Comparison of ENCODE assay signal across 7 mouse cellular contexts in the genomic region with DNA sequence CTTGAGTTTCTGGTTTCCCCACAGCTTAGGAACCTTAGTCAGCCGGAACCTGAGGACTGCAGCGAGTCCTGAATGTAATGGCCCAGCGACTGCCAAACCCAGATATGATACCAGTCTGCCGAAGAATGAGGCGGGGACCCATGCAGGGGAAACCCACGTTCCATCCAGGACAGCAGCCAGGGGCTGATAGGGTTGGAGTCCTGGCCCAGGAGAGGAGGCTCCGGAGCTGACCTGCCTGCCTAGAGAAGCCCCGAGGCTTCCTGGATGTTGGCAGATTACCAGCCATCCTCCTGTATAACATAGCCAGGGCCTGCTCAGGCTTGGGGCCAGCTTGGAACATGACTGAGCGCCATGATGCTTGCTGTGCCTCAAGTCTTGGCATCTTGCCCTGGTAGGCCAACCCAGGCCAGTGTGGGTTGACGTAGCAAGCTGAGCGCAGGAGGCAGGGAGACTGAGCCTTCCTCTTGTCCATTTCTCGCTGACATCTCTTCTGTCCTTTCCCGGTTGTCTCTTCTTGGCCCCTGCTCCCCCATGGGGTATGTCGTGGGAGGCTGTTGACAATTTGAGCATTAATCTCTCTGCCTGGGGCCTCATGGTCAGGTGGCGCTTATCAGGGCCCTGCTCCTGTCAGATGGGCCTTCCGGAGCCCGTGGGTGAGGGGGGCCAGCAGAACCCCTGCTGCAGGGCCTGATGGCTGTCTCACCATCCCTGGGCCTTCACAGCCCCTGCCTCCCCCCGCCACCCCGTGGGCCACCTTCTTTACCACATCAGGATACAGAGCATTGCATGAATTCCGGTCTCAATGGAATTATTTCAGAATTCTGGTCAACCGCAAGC. TPM values are rescaled to one million over a fixed set of nuclear protein-coding genes. Genes with fewer than 3 reads are reported as not detected.
DNase-seq lines count a peak whose midpoint lies in the region; ATAC-seq and TF ChIP-seq lines count a peak whose summit lies in the region.

No protein-coding gene starts in this region.

- TF ChIP-seq CTCF in liver, embryonic 14.5 days (IDR thresholded peaks at IDR 0.05; ENCODE audit: low read depth): 0 out of 2 replicates have a peak, but pooled peaks have one; percentile 2

- peak; percentile 71 for DNase-seq in midbrain, embryonic 14.5 days
- DNase-seq in midbrain, embryonic 10.5 days (ENCODE audit: low spot score): no peak
- peak; percentile 88 for DNase-seq in cerebellum, adult 11-12 months
- DNase-seq in liver, embryonic 14.5 days (ENCODE audit: low read depth in 3 of 3, low spot score in 3 of 3): peak; percentile 43 to 73 (median 50)
- DNase-seq in gastrocnemius, postnatal 36 days: no peak
- no peak for DNase-seq in right cerebral cortex, postnatal 14 days

- no peaks in the 10 kb centered on the region for H3K27me3 ChIP-seq in midbrain, embryonic 14.5 days (ENCODE audit: control insufficient read depth, insufficient read depth, low read length)
- H3K27me3 ChIP-seq in midbrain, embryonic 10.5 days (ENCODE audit: low read depth, poor library complexity, severe bottlenecking): 0 out of 2 replicates have a peak, but pooled peaks cover 3% of the 10 kb centered on the region
- 0 out of 2 replicates have a peak, but pooled peaks cover 4% of the 10 kb centered on the region for H3K27me3 ChIP-seq in heart, embryonic 15.5 days
- H3K27me3 ChIP-seq in liver, embryonic 14.5 days (ENCODE audit: control insufficient read depth, insufficient read depth, low read length): no peaks in the 10 kb centered on the region

- 0 out of 2 replicates have a peak overlapping the region, but pooled peaks have one; percentile 26 for H3K27ac ChIP-seq in midbrain, embryonic 14.5 days (replicated peaks; ENCODE audit: low read depth, low read length)
- H3K27ac ChIP-seq in midbrain, embryonic 10.5 days (replicated peaks): no peak overlapping the region
- peak overlapping the region; percentile 14 for H3K27ac ChIP-seq in heart, embryonic 15.5 days
- H3K27ac ChIP-seq in liver, embryonic 14.5 days: peak overlapping the region; percentile 23

- H3K4me2 ChIP-seq in midbrain, embryonic 14.5 days (ENCODE audit: low read length): no peak overlapping the region
- no peak overlapping the region for H3K4me2 ChIP-seq in heart, embryonic 15.5 days
- peak overlapping the region; percentile 45 for H3K4me2 ChIP-seq in liver, embryonic 14.5 days (ENCODE audit: low read depth)

- 69% methylated on average over 21 of the region's 21 CpGs for WGBS in midbrain, embryonic 14.5 days
- 84% methylated on average over 21 of the region's 21 CpGs for WGBS in midbrain, embryonic 10.5 days
- 50% methylated on average over 21 of the region's 21 CpGs for WGBS in heart, embryonic 15.5 days
- WGBS in liver, embryonic 14.5 days (ENCODE audit: insufficient replicate concordance): 13% methylated on average over 21 of the region's 21 CpGs

- H3K36me3 ChIP-seq in midbrain, embryonic 14.5 days (ENCODE audit: control insufficient read depth, insufficient read depth, low read length): no peaks in the 10 kb centered on the region
- no peaks in the 10 kb centered on the region for H3K36me3 ChIP-seq in midbrain, embryonic 10.5 days
- no peaks in the 10 kb centered on the region for H3K36me3 ChIP-seq in heart, embryonic 15.5 days
- H3K36me3 ChIP-seq in liver, embryonic 14.5 days (replicated peaks; ENCODE audit: control insufficient read depth, insufficient read depth, low read depth): no peaks in the 10 kb centered on the region

- TF ChIP-seq EP300 in liver, embryonic 14.5 days (IDR thresholded peaks at IDR 0.05; ENCODE audit: low read depth): peak; percentile 69

- no peak overlapping the region for H3K9ac ChIP-seq in midbrain, embryonic 14.5 days (replicated peaks; ENCODE audit: low read length)
- H3K9ac ChIP-seq in heart, embryonic 15.5 days: no peak overlapping the region
- peak overlapping the region; percentile 0; the same call in 1 of the 2 replicates for H3K9ac ChIP-seq in liver, embryonic 14.5 days (replicated peaks)

- ATAC-seq in midbrain, embryonic 14.5 days (ENCODE audit: low FRiP score, low TSS enrichment): peak; percentile 35; the same call in 1 of the 2 replicates
- ATAC-seq in heart, embryonic 15.5 days (replicated peaks; ENCODE audit: insufficient number of reproducible peaks, insufficient read depth, low FRiP score, low read depth): peak; percentile 61
- ATAC-seq in liver, embryonic 14.5 days (ENCODE audit: insufficient read depth): peak; percentile 91

- H3K9me3 ChIP-seq in midbrain, embryonic 14.5 days (ENCODE audit: control insufficient read depth, low read length): no peaks in the 10 kb centered on the region
- H3K9me3 ChIP-seq in midbrain, embryonic 10.5 days (replicated peaks): no peaks in the 10 kb centered on the region
- H3K9me3 ChIP-seq in heart, embryonic 15.5 days (replicated peaks): no peaks in the 10 kb centered on the region
- no peaks in the 10 kb centered on the region; the same call in 1 of the 2 replicates for H3K9me3 ChIP-seq in liver, embryonic 14.5 days (ENCODE audit: control insufficient read depth, low read length)

- H3K4me1 ChIP-seq in midbrain, embryonic 14.5 days (ENCODE audit: control insufficient read depth, insufficient read depth, low read length): no peaks in the 10 kb centered on the region
- H3K4me1 ChIP-seq in midbrain, embryonic 10.5 days: peaks cover 11% of the 10 kb centered on the region
- peaks cover 14% of the 10 kb centered on the region for H3K4me1 ChIP-seq in heart, embryonic 15.5 days (replicated peaks)
- peaks cover 18 to 46% of the 10 kb centered on the region in 2 experiments for H3K4me1 ChIP-seq in liver, embryonic 14.5 days (replicated peaks; ENCODE audit: control insufficient read depth in 2 of 2, insufficient read depth in 2 of 2, low read length in 1 of 2)

- no peak overlapping the region for H3K4me3 ChIP-seq in midbrain, embryonic 14.5 days (replicated peaks; ENCODE audit: low read depth, low read length)
- H3K4me3 ChIP-seq in midbrain, embryonic 10.5 days: no peak overlapping the region
- no peak overlapping the region for H3K4me3 ChIP-seq in heart, embryonic 15.5 days
- H3K4me3 ChIP-seq in liver, embryonic 14.5 days (ENCODE audit: insufficient read depth in 1 of 2, low read depth in 2 of 2, low read length in 2 of 2): peak overlapping the region in 1 of 2 experiments; percentile 0; a peak in 1 of 4 replicates

- intact Hi-C loops in gastrocnemius, postnatal 36 days (cut with DNase I): loop anchor here (10.0 kb wide), 2 partner anchors 308 to 378 kb away; no protein-coding TSS in a partner anchor

RNA-seq across cellular contexts. Expression of a gene that starts 32.3 kb away (rescaled TPM):
- 251 and 290 TPM in 2 replicates for polyA plus RNA-seq in midbrain, embryonic 14.5 days (2014; fragmentation: Nextera tagmentation; extraction: Ambion mirVana)
- polyA plus RNA-seq in midbrain, embryonic 10.5 days (2016; fragmentation: Nextera tagmentation; extraction: Ambion mirVana): 284 and 305 TPM in 2 replicates
- 166 and 209 TPM in 2 replicates for polyA plus RNA-seq in heart, embryonic 15.5 days (2015; fragmentation: Nextera tagmentation; extraction: Ambion mirVana)
- 75.9 and 81.7 TPM in 2 replicates for polyA plus RNA-seq in liver, embryonic 14.5 days (2012; rRNA removed)
- polyA plus RNA-seq in liver, embryonic 14.5 days (2014; fragmentation: Nextera tagmentation; extraction: Ambion mirVana): 169 and 172 TPM in 2 replicates
- total RNA-seq in gastrocnemius, postnatal 36 days (2021): 10 to 100 TPM; 65.2 to 80.5 TPM

Comparison
In these comparisons a context has a peak if more than half of its experiments do, and no peak if none do; other contexts are left out.
1. DNase-seq: peak in midbrain, embryonic 14.5 days (single experiment), cerebellum, adult 11-12 months (single experiment) and liver, embryonic 14.5 days (3 of 3); none in midbrain, embryonic 10.5 days (single experiment), gastrocnemius, postnatal 36 days (0 of 2) and right cerebral cortex, postnatal 14 days (single experiment).
2. ATAC-seq: peak in every context shown above with its lines; median percentile 91 in liver, embryonic 14.5 days; 61 in heart, embryonic 15.5 days; 35 in midbrain, embryonic 14.5 days.